Mouse (Mus musculus) ES-E14 (cell line): ENCODE measurements around the gene Tnnc1. TPM values are rescaled to one million over a fixed set of nuclear protein-coding genes. Genes with fewer than 3 reads are reported as not detected.

Source experiments
- DNase-seq: peaks from one replicate; pipeline ENCODE4 v3.0.0-alpha.2; 2013; ENCODE audit warnings: low read depth, low spot score
- H3K27ac ChIP-seq: 2 replicates; pipeline ENCODE4 v1.5.1; 2012; ENCODE audit warnings: low read depth, mild to moderate bottlenecking, low read length, moderate library complexity, mixed read lengths; ENCODE audit not compliant: poor library complexity, insufficient read depth, severe bottlenecking
- H3K36me3 ChIP-seq: 2 replicates; pipeline ENCODE4 v1.6.1; 2012; ENCODE audit warnings: mild to moderate bottlenecking, low read length, moderate library complexity, mixed read lengths; ENCODE audit not compliant: control insufficient read depth, poor library complexity, insufficient read depth, severe bottlenecking
- H3K4me1 ChIP-seq, 2 experiments: fragments of 150-350 bp in 1 of 2; sonication (generic) in 1 of 2; 2 replicates each; pipeline ENCODE4 v1.6.1; 2012; ENCODE audit warnings: low read length in 2 of 2, mild to moderate bottlenecking in 1 of 2, mixed read lengths in 1 of 2; ENCODE audit not compliant: control insufficient read depth in 2 of 2, insufficient read depth in 2 of 2, poor library complexity in 1 of 2
- H3K4me3 ChIP-seq, 2 experiments: fragments of 150-350 bp in 1 of 2; sonication (generic) in 1 of 2; 2 replicates each; pipeline ENCODE4 v1.5.1; 2012; ENCODE audit warnings: low read length in 2 of 2, low read depth in 1 of 2, mild to moderate bottlenecking in 1 of 2, mixed read lengths in 1 of 2; ENCODE audit not compliant: insufficient read depth in 1 of 2, poor library complexity in 1 of 2, severe bottlenecking in 1 of 2
- H3K9ac ChIP-seq: 2 replicates; pipeline ENCODE4 v1.6.1; 2012; ENCODE audit warnings: low read depth, mild to moderate bottlenecking, low read length, mixed read lengths; ENCODE audit not compliant: poor library complexity, insufficient read depth, severe bottlenecking
- H3K9me3 ChIP-seq: fragments of 150-350 bp; sonication (generic); 2 replicates; pipeline ENCODE4 v1.6.1; 2012; ENCODE audit warnings: low read depth, mild to moderate bottlenecking, low read length; ENCODE audit not compliant: control insufficient read depth, insufficient read depth
- CHD2 ChIP-seq: IDR thresholded peaks from 2 replicates; pipeline ENCODE4 v1.6.1; 2014; ENCODE audit warnings: mild to moderate bottlenecking, low read depth, low read length, inconsistent platforms
- HCFC1 ChIP-seq: IDR thresholded peaks from 2 replicates; pipeline ENCODE4 v1.6.1; 2012; ENCODE audit warnings: low read length, inconsistent platforms, borderline replicate concordance; ENCODE audit not compliant: insufficient read depth
- MAFK ChIP-seq: IDR thresholded peaks from 2 replicates; pipeline ENCODE4 v1.6.1; 2014; ENCODE audit warnings: mild to moderate bottlenecking, low read depth, low read length, inconsistent platforms; ENCODE audit not compliant: insufficient read depth
- ZC3H11A ChIP-seq: IDR thresholded peaks from 2 replicates; pipeline ENCODE4 v1.6.1; 2012; ENCODE audit warnings: low read depth, mild to moderate bottlenecking, inconsistent platforms, low read length, borderline replicate concordance
- ZNF384 ChIP-seq: IDR thresholded peaks from 2 replicates; pipeline ENCODE4 v1.6.1; 2012; ENCODE audit warnings: low read depth, low read length, inconsistent platforms
- in situ Hi-C, 2 experiments: fragments of 600-800 bp; cut with MboI; formaldehyde crosslinking; loops; one replicate each; pipeline ENCODE4 v1.15.1; 2025; ENCODE audit warnings: low sequenced_read_pairs in 2 of 2, inconsistent platforms in 1 of 2; ENCODE audit not compliant: unreplicated experiment in 2 of 2
- total RNA-seq: library from RNA; depleted of rRNA; stranded (reverse); fragments of 300-350 nt; gene quantifications from 2 replicates; pipeline ENCODE4 v1.2.3, GENCODE M21; 2012

Gene Tnnc1
- total RNA-seq, 1 experiment = 2.6 TPM

GRCm38 (mm10) chr14:31168425-31168824 lies 39.7 kb upstream of the Tnnc1 start, which contains the start of gene Stab1:
Gene Stab1 (minus strand): TSS chr14:31168641.
- H3K9ac ChIP-seq = no peak within 1 kb of the TSS

GRCm38 (mm10) chr14:31169508-31169907 lies 38.6 kb upstream of the Tnnc1 start:
- peaks cover 0 to 5% of the 10 kb centered on the region in 2 experiments; a peak in 1 of 4 replicates for H3K4me1 ChIP-seq
- in situ Hi-C loops = no loop called here
- no peak for DNase-seq
- H3K9me3 ChIP-seq = no peaks in the 10 kb centered on the region
- H3K27ac ChIP-seq = no peak overlapping the region
- TF ChIP-seq HCFC1 (no peak), ZC3H11A (no peak), ZNF384 (no peak), MAFK (no peak), CHD2 (no peak)
- H3K4me3 ChIP-seq = no peak overlapping the region
- no peak overlapping the region for H3K9ac ChIP-seq
- H3K36me3 ChIP-seq = peaks cover 38% of the 10 kb centered on the region

More at GRCm38 (mm10) chr14:31168425-31168824, 39.7 kb upstream of the Tnnc1 start, which contains the start of gene Stab1:
- no peak for TF ChIP-seq HCFC1
- TF ChIP-seq MAFK = no peak
- no peak for TF ChIP-seq ZC3H11A
- TF ChIP-seq CHD2 = no peak
- TF ChIP-seq ZNF384 = no peak
- in situ Hi-C loops = no loop called here
- no peaks in the 10 kb centered on the region for H3K9me3 ChIP-seq
- no peak within 1 kb of the TSS for H3K4me3 ChIP-seq
- peaks cover 0 to 7% of the 10 kb centered on the region in 2 experiments; a peak in 1 of 4 replicates for H3K4me1 ChIP-seq
- peaks cover 27% of the 10 kb centered on the region for H3K36me3 ChIP-seq
- DNase-seq = no peak
- H3K27ac ChIP-seq = no peak within 1 kb of the TSS

GRCm38 (mm10) chr14:31170963-31171362 lies 37.1 kb upstream of the Tnnc1 start:
- TF ChIP-seq ZC3H11A (no peak), MAFK (no peak), ZNF384 (no peak), HCFC1 (no peak), CHD2 (no peak)
- DNase-seq = no peak
- Histone ChIP-seq H3K27ac (no peak overlapping the region), H3K4me1 (peaks cover 0 to 5% of the 10 kb centered on the region in 2 experiments; a peak in 1 of 4 replicates), H3K36me3 (peaks cover 48% of the 10 kb centered on the region), H3K9ac (no peak overlapping the region), H3K9me3 (no peaks in the 10 kb centered on the region), H3K4me3 (no peak overlapping the region)
- in situ Hi-C loops = no loop called here

GRCm38 (mm10) chr14:31171386-31171785 lies 36.7 kb upstream of the Tnnc1 start:
- DNase-seq = no peak
- Histone ChIP-seq H3K9ac (no peak overlapping the region), H3K36me3 (peaks cover 53% of the 10 kb centered on the region), H3K27ac (no peak overlapping the region), H3K9me3 (no peaks in the 10 kb centered on the region), H3K4me3 (no peak overlapping the region), H3K4me1 (peaks cover 0 to 5% of the 10 kb centered on the region in 2 experiments; a peak in 1 of 4 replicates)
- TF ChIP-seq CHD2 (no peak), MAFK (no peak), ZC3H11A (no peak), ZNF384 (no peak), HCFC1 (no peak)
- in situ Hi-C loops = no loop called here

GRCm38 (mm10) chr14:31171821-31172220 lies 36.3 kb upstream of the Tnnc1 start:
- DNase-seq = no peak
- in situ Hi-C loops = no loop called here
- H3K4me1 ChIP-seq = peaks cover 0 to 7% of the 10 kb centered on the region in 2 experiments; a peak in 1 of 4 replicates
- H3K9me3 ChIP-seq = no peaks in the 10 kb centered on the region
- TF ChIP-seq CHD2 (no peak), ZC3H11A (no peak), HCFC1 (no peak), MAFK (no peak), ZNF384 (no peak)
- peaks cover 57% of the 10 kb centered on the region for H3K36me3 ChIP-seq
- H3K9ac ChIP-seq = no peak overlapping the region
- no peak overlapping the region for H3K4me3 ChIP-seq
- no peak overlapping the region for H3K27ac ChIP-seq
